Mouse (Mus musculus): ENCODE measurements at regions not wholly inside any gene's neighbourhood (a gene's known extent, or its start where the extent isn't known, plus 50 kb on each side); places are given as distances from the start of the nearest gene placed in this dataset.

- TF ChIP-seq CTCF (IDR thresholded peaks at IDR 0.05; ENCODE audit: low read depth) (no peak), EP300 (IDR thresholded peaks at IDR 0.05; ENCODE audit: low read depth) (no peak)
Measured at GRCm38 (mm10) chr13:39020168-39020567, 59.5 kb upstream of the Slc35b3 start.
